Mouse (Mus musculus): Measurements from ENCODE around the gene Zfp667. TPM values are rescaled to one million over a fixed set of nuclear protein-coding genes. Genes with fewer than 3 reads are reported as not detected.

Zfp667 gene
- total RNA-seq (2023): 4.8 TPM

GRCm38 (mm10) chr7:6285842-6286705 lies at the start of gene Zfp667:
Gene Zfp667, plus strand, starts transcription at chr7:6286579.

GRCm38 (mm10) chr7:6252410-6252809 lies 34.0 kb upstream of the Zfp667 start, which contains the start of gene Epp13:
Gene Epp13, plus strand, starts transcription at chr7:6252710.

GRCm38 (mm10) chr7:6331233-6331956 lies 45.0 kb downstream of the Zfp667 start, which contains the start of gene Zfp583:
Gene Zfp583, minus strand, starts transcription at chr7:6331285.

GRCm38 (mm10) chr7:6343501-6344071 lies 57.2 kb downstream of the Zfp667 start, which contains the start of gene Gm3854:
Gene Gm3854, plus strand, starts transcription at chr7:6343759.

Other genes starting within 250 kb of the Zfp667 start
- not detected for gene Nlrp4c, start 241.4 kb upstream of the Zfp667 start, total RNA-seq (2023)
- 34.6 TPM for gene Zfp787, start 130.6 kb upstream of the Zfp667 start, total RNA-seq (2023)
- 34.4 TPM for gene Zfp444, start 114.4 kb upstream of the Zfp667 start, total RNA-seq (2023)
- gene Galp, start 89.5 kb upstream of the Zfp667 start, total RNA-seq (2023): not detected
- not detected for gene Zscan5b, start 64.3 kb upstream of the Zfp667 start, total RNA-seq (2023)
- gene Epp13, start 33.9 kb upstream of the Zfp667 start, total RNA-seq (2023): not detected
- 0.70 TPM for gene Zfp583, start 44.7 kb downstream of the Zfp667 start, total RNA-seq (2023)
- 0.55 TPM for gene Gm3854, start 57.2 kb downstream of the Zfp667 start, total RNA-seq (2023)
- 2.1 TPM for gene Zfp78, start 76.7 kb downstream of the Zfp667 start, total RNA-seq (2023)
- 5.7 TPM for gene Zfp28, start 96.7 kb downstream of the Zfp667 start, total RNA-seq (2023)
- not detected for gene Smim17, start 112.1 kb downstream of the Zfp667 start, total RNA-seq (2023)
- not detected for gene Gm20715, start 123.7 kb downstream of the Zfp667 start, total RNA-seq (2023)
- gene Olfr1344, start 152.1 kb downstream of the Zfp667 start, total RNA-seq (2023): not detected
- not detected for gene Olfr1336, start 169.6 kb downstream of the Zfp667 start, total RNA-seq (2023)
- not detected for gene Olfr1346, start 180.5 kb downstream of the Zfp667 start, total RNA-seq (2023)
- not detected for gene Olfr5, start 200.4 kb downstream of the Zfp667 start, total RNA-seq (2023)
- gene Olfr1347, start 213.2 kb downstream of the Zfp667 start, total RNA-seq (2023): not detected
- not detected for gene Olfr1348, start 222.2 kb downstream of the Zfp667 start, total RNA-seq (2023)
- not detected for gene Olfr1349, start 236.4 kb downstream of the Zfp667 start, total RNA-seq (2023)

Measured in CD8-positive naive resting alpha-beta T cell, adult 57 days (primary cell).